Mouse (Mus musculus) bone marrow macrophage, adult 2 months (primary cell): ENCODE results near the gene Col18a1.

Experiments
- CTCF ChIP-seq: IDR thresholded peaks from 2 replicates; pipeline ENCODE4 v1.5.1; 2012; ENCODE audit warnings: low read depth, mild to moderate bottlenecking, low read length, moderate library complexity
- POLR2A ChIP-seq: IDR thresholded peaks from 2 replicates; pipeline ENCODE4 v1.6.1; 2012; ENCODE audit warnings: mild to moderate bottlenecking, low read depth, low read length, borderline replicate concordance

GRCm38 (mm10) chr10:77131536-77131935 is 34.8 kb downstream of the Col18a1 start:
- TF ChIP-seq CTCF (no peak), POLR2A (no peak)
